16 mouse cellular contexts compared by ENCODE assay signal in the genomic region with DNA sequence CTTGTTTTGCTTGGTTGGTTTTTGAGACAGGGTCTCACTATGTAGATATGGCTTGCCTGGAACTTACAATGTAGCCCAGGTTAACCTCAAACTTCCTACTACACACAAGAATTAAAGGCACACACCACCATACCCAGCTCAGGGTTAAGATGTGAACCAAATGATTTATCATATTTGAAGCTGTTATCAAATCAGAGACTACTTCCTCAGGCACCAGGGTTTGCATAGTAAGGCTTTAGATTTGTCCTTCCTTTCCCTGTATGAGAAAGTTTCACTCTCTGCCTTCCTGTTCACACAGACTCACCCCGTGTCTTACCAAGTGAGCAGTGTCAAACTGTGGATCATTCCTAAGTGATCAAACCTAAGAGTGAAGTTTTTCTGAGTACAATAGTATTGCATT. TPM values are rescaled to one million over a fixed set of nuclear protein-coding genes. Genes with fewer than 3 reads are reported as not detected.
DNase-seq lines count a peak whose midpoint lies in the region; ATAC-seq and TF ChIP-seq lines count a peak whose summit lies in the region.
"Had no signal": no experiment of that assay in that cellular context is flagged by ENCODE, and none has a peak within 500 bp of the region (broad histone marks: within the 10 kb centered on the region; RNA-seq: fewer than 3 reads in every experiment).

No protein-coding gene starts in this region.

- H3K36me3 ChIP-seq in forebrain, embryonic 15.5 days = peaks cover 26% of the 10 kb centered on the region; the same call in 1 of the 2 replicates
- peaks cover 35% of the 10 kb centered on the region for H3K36me3 ChIP-seq in forebrain, postnatal 0 days (ENCODE audit: insufficient read depth)
- H3K36me3 ChIP-seq in heart, embryonic 15.5 days = peaks cover 8% of the 10 kb centered on the region; the same call in 1 of the 2 replicates
- H3K36me3 ChIP-seq in lung, embryonic 16.5 days (ENCODE audit: control insufficient read depth, insufficient read depth, low read length) = no peaks in the 10 kb centered on the region
- no peaks in the 10 kb centered on the region; the same call in 1 of the 2 replicates for H3K36me3 ChIP-seq in stomach, postnatal 0 days (ENCODE audit: control insufficient read depth, insufficient read depth, low read length)

- peak overlapping the region; percentile 55 for H3K27ac ChIP-seq in forebrain, embryonic 15.5 days (replicated peaks)
- H3K27ac ChIP-seq in forebrain, postnatal 0 days (ENCODE audit: low read depth, low read length) = no peak overlapping the region
- peak overlapping the region; percentile 85 for H3K27ac ChIP-seq in heart, embryonic 15.5 days
- H3K27ac ChIP-seq in lung, embryonic 16.5 days (ENCODE audit: low read length) = peak overlapping the region; percentile 37; the same call in 1 of the 2 replicates
- peak overlapping the region; percentile 24; the same call in 1 of the 2 replicates for H3K27ac ChIP-seq in stomach, postnatal 0 days (replicated peaks)
- H3K27ac ChIP-seq: limb, embryonic 15.5 days; stomach, embryonic 15.5 days had no signal

- DNase-seq in forebrain, postnatal 0 days = no peak
- no peak for DNase-seq in heart, postnatal 25 days (ENCODE audit: low spot score)
- DNase-seq in lung, postnatal 10 days = no peak
- no peak for DNase-seq in stomach, postnatal 0 days (ENCODE audit: low spot score)
- no peak for DNase-seq in layer of hippocampus, postnatal 14 days (ENCODE audit: low spot score in 2 of 2)
- DNase-seq: liver, postnatal 0 days; thymus, postnatal 14 days had no signal

- H3K4me2 ChIP-seq in forebrain, embryonic 15.5 days (replicated peaks) = no peak overlapping the region
- H3K4me2 ChIP-seq in forebrain, postnatal 0 days (ENCODE audit: low read depth) = no peak overlapping the region
- H3K4me2 ChIP-seq in heart, embryonic 15.5 days = peak overlapping the region; percentile 5; the same call in 1 of the 2 replicates
- H3K4me2 ChIP-seq in lung, embryonic 16.5 days (ENCODE audit: low read depth, low read length) = no peak overlapping the region
- H3K4me2 ChIP-seq in stomach, postnatal 0 days (replicated peaks; ENCODE audit: low read depth) = no peak overlapping the region
- H3K4me2 ChIP-seq: kidney, embryonic 15.5 days; limb, embryonic 15.5 days; stomach, embryonic 15.5 days had no signal

- peaks cover 27% of the 10 kb centered on the region for H3K4me1 ChIP-seq in forebrain, embryonic 15.5 days
- H3K4me1 ChIP-seq in forebrain, postnatal 0 days (ENCODE audit: insufficient read depth) = peaks cover 9% of the 10 kb centered on the region; the same call in 1 of the 2 replicates
- H3K4me1 ChIP-seq in heart, embryonic 15.5 days (replicated peaks) = peaks cover 52% of the 10 kb centered on the region
- peaks cover 8% of the 10 kb centered on the region; the same call in 1 of the 2 replicates for H3K4me1 ChIP-seq in lung, embryonic 16.5 days (replicated peaks; ENCODE audit: control insufficient read depth, insufficient read depth, low read length)
- 0 out of 2 replicates have a peak, but pooled peaks cover 2% of the 10 kb centered on the region for H3K4me1 ChIP-seq in stomach, postnatal 0 days (replicated peaks; ENCODE audit: control insufficient read depth, insufficient read depth)

- TF ChIP-seq EP300 in stomach, postnatal 0 days (optimal IDR thresholded peaks at IDR 0.05) = no peak

- no peak overlapping the region for H3K9ac ChIP-seq in forebrain, embryonic 15.5 days (replicated peaks)
- H3K9ac ChIP-seq in forebrain, postnatal 0 days = no peak overlapping the region
- H3K9ac ChIP-seq in heart, embryonic 15.5 days = no peak overlapping the region
- no peak overlapping the region for H3K9ac ChIP-seq in lung, embryonic 16.5 days (ENCODE audit: low read length)
- H3K9ac ChIP-seq in stomach, postnatal 0 days (ENCODE audit: low read length) = no peak overlapping the region
- H3K9ac ChIP-seq: kidney, embryonic 15.5 days; limb, embryonic 15.5 days; liver, postnatal 0 days; stomach, embryonic 15.5 days had no signal

- H3K4me3 ChIP-seq in forebrain, embryonic 15.5 days = no peak overlapping the region
- no peak overlapping the region for H3K4me3 ChIP-seq in forebrain, postnatal 0 days (ENCODE audit: low read depth, low read length)
- H3K4me3 ChIP-seq in heart, embryonic 15.5 days = no peak overlapping the region
- H3K4me3 ChIP-seq in lung, embryonic 16.5 days (ENCODE audit: low read length) = no peak overlapping the region
- no peak overlapping the region for H3K4me3 ChIP-seq in stomach, postnatal 0 days (ENCODE audit: low read depth, low read length)
- H3K4me3 ChIP-seq: kidney, embryonic 15.5 days; limb, embryonic 15.5 days; megakaryocyte, embryonic 14.5 days; stomach, embryonic 15.5 days had no signal

- H3K9me3 ChIP-seq in forebrain, embryonic 15.5 days = no peaks in the 10 kb centered on the region
- H3K9me3 ChIP-seq in forebrain, postnatal 0 days (ENCODE audit: low read length) = no peaks in the 10 kb centered on the region
- no peaks in the 10 kb centered on the region for H3K9me3 ChIP-seq in heart, embryonic 15.5 days (replicated peaks)
- H3K9me3 ChIP-seq in lung, embryonic 16.5 days (ENCODE audit: control insufficient read depth, low read length) = no peaks in the 10 kb centered on the region
- H3K9me3 ChIP-seq in stomach, postnatal 0 days (ENCODE audit: control insufficient read depth, low read length) = no peaks in the 10 kb centered on the region
- H3K9me3 ChIP-seq: kidney, embryonic 15.5 days; limb, embryonic 15.5 days; megakaryocyte, embryonic 14.5 days; stomach, embryonic 15.5 days had no signal

- WGBS in forebrain, embryonic 15.5 days = 70% methylated on average over 1 of the region's 1 CpGs
- WGBS in forebrain, postnatal 0 days = 68% methylated on average over 1 of the region's 1 CpGs
- WGBS in heart, embryonic 15.5 days = 44% methylated on average over 1 of the region's 1 CpGs
- 67% methylated on average over 1 of the region's 1 CpGs for WGBS in lung, embryonic 16.5 days
- WGBS in stomach, postnatal 0 days = 64% methylated on average over 1 of the region's 1 CpGs

- ATAC-seq in forebrain, embryonic 15.5 days (replicated peaks) = no peak
- no peak for ATAC-seq in forebrain, postnatal 0 days
- ATAC-seq in heart, embryonic 15.5 days (replicated peaks; ENCODE audit: insufficient number of reproducible peaks, insufficient read depth, low FRiP score, low read depth) = no peak
- ATAC-seq in lung, embryonic 16.5 days (ENCODE audit: low read depth) = no peak
- ATAC-seq in stomach, postnatal 0 days (ENCODE audit: low FRiP score, low TSS enrichment) = no peak
- ATAC-seq: inflammation-experienced regulatory T-cells, adult 6 months; Patski had no signal

- intact Hi-C loops in heart, postnatal 25 days (cut with DNase I) = no loop called here

- no peaks in the 10 kb centered on the region for H3K27me3 ChIP-seq in forebrain, embryonic 15.5 days
- H3K27me3 ChIP-seq in forebrain, postnatal 0 days (ENCODE audit: insufficient read depth, low read length) = no peaks in the 10 kb centered on the region
- H3K27me3 ChIP-seq in heart, embryonic 15.5 days = no peaks in the 10 kb centered on the region
- H3K27me3 ChIP-seq in lung, embryonic 16.5 days (ENCODE audit: control insufficient read depth, insufficient read depth, low read depth, low read length) = no peaks in the 10 kb centered on the region
- H3K27me3 ChIP-seq in stomach, postnatal 0 days (ENCODE audit: control insufficient read depth, insufficient read depth, low read length) = no peaks in the 10 kb centered on the region
- H3K27me3 ChIP-seq: kidney, embryonic 15.5 days; limb, embryonic 15.5 days; Patski; stomach, embryonic 15.5 days had no signal

- TF ChIP-seq CTCF in forebrain, postnatal 0 days (IDR thresholded peaks at IDR 0.05; ENCODE audit: low read depth) = no peak
- no peak for TF ChIP-seq CTCF in stomach, postnatal 0 days (IDR thresholded peaks at IDR 0.05; ENCODE audit: low read depth)

RNA-seq across cellular contexts. Expression of gene Fank1, which starts 32.5 kb away (rescaled TPM):
- polyA plus RNA-seq in forebrain, embryonic 15.5 days (2015; fragmentation: Nextera tagmentation; extraction: Ambion mirVana) = 4.0 TPM in 2 replicates
- total RNA-seq in forebrain, postnatal 0 days (2014; rRNA removed) = 4.5 and 5.1 TPM in 2 replicates
- 5.2 and 9.0 TPM in 2 replicates for polyA plus RNA-seq in forebrain, postnatal 0 days (2015; fragmentation: Nextera tagmentation; extraction: Ambion mirVana)
- polyA plus RNA-seq in heart, embryonic 15.5 days (2015; fragmentation: Nextera tagmentation; extraction: Ambion mirVana) = 0.18 and 0.19 TPM in 2 replicates
- not detected for total RNA-seq in heart, postnatal 25 days (2021)
- 2.7 and 3.1 TPM in 2 replicates for polyA plus RNA-seq in lung, embryonic 16.5 days (2015; fragmentation: Nextera tagmentation; extraction: Ambion mirVana)
- polyA plus RNA-seq in stomach, postnatal 0 days (2015; fragmentation: Nextera tagmentation; extraction: Ambion mirVana) = 0.34 and 0.50 TPM in 2 replicates
- 1 to 10 TPM; 2.3 to 2.7 TPM for total RNA-seq in layer of hippocampus, postnatal 14 days (2021)
- polyA plus RNA-seq: inflammation-experienced regulatory T-cells, adult 6 months; limb, embryonic 15.5 days; liver, postnatal 0 days had no signal

RNA-seq across cellular contexts. Expression of gene Uros, which starts 34.3 kb away (rescaled TPM):
- 52.9 and 55.3 TPM in 2 replicates for polyA plus RNA-seq in forebrain, embryonic 15.5 days (2015; fragmentation: Nextera tagmentation; extraction: Ambion mirVana)
- total RNA-seq in forebrain, postnatal 0 days (2014; rRNA removed) = 35.7 and 38.2 TPM in 2 replicates
- 38.7 and 42.0 TPM in 2 replicates for polyA plus RNA-seq in forebrain, postnatal 0 days (2015; fragmentation: Nextera tagmentation; extraction: Ambion mirVana)
- 27.9 and 31.1 TPM in 2 replicates for polyA plus RNA-seq in heart, embryonic 15.5 days (2015; fragmentation: Nextera tagmentation; extraction: Ambion mirVana)
- 10 to 100 TPM; 19.5 to 20.3 TPM for total RNA-seq in heart, postnatal 25 days (2021)
- 25.9 and 30.7 TPM in 2 replicates for polyA plus RNA-seq in lung, embryonic 16.5 days (2015; fragmentation: Nextera tagmentation; extraction: Ambion mirVana)
- polyA plus RNA-seq in stomach, postnatal 0 days (2015; fragmentation: Nextera tagmentation; extraction: Ambion mirVana) = 13.3 and 13.9 TPM in 2 replicates
- total RNA-seq in layer of hippocampus, postnatal 14 days (2021) = 10 to 100 TPM; 19.8 to 20.8 TPM

RNA-seq across cellular contexts. Expression of gene Bccip, which starts 35.1 kb away (rescaled TPM):
- polyA plus RNA-seq in forebrain, embryonic 15.5 days (2015; fragmentation: Nextera tagmentation; extraction: Ambion mirVana) = 115 and 117 TPM in 2 replicates
- total RNA-seq in forebrain, postnatal 0 days (2014; rRNA removed) = 31.8 and 40.7 TPM in 2 replicates
- 100.0 and 102 TPM in 2 replicates for polyA plus RNA-seq in forebrain, postnatal 0 days (2015; fragmentation: Nextera tagmentation; extraction: Ambion mirVana)
- polyA plus RNA-seq in heart, embryonic 15.5 days (2015; fragmentation: Nextera tagmentation; extraction: Ambion mirVana) = 82.7 and 84.2 TPM in 2 replicates
- 10 to 100 TPM; 46.5 to 57.3 TPM for total RNA-seq in heart, postnatal 25 days (2021)
- 147 and 151 TPM in 2 replicates for polyA plus RNA-seq in lung, embryonic 16.5 days (2015; fragmentation: Nextera tagmentation; extraction: Ambion mirVana)
- polyA plus RNA-seq in stomach, postnatal 0 days (2015; fragmentation: Nextera tagmentation; extraction: Ambion mirVana) = 100 and 105 TPM in 2 replicates
- total RNA-seq in layer of hippocampus, postnatal 14 days (2021) = 10 to 100 TPM; 56.1 to 64.7 TPM

RNA-seq across cellular contexts. Expression of gene Dhx32, which starts 38.3 kb away (rescaled TPM):
- polyA plus RNA-seq in forebrain, embryonic 15.5 days (2015; fragmentation: Nextera tagmentation; extraction: Ambion mirVana) = 50.3 and 53.0 TPM in 2 replicates
- 38.2 and 47.5 TPM in 2 replicates for total RNA-seq in forebrain, postnatal 0 days (2014; rRNA removed)
- polyA plus RNA-seq in forebrain, postnatal 0 days (2015; fragmentation: Nextera tagmentation; extraction: Ambion mirVana) = 43.7 and 53.2 TPM in 2 replicates
- 30.4 and 31.3 TPM in 2 replicates for polyA plus RNA-seq in heart, embryonic 15.5 days (2015; fragmentation: Nextera tagmentation; extraction: Ambion mirVana)
- total RNA-seq in heart, postnatal 25 days (2021) = 10 to 100 TPM; 33.7 to 35.7 TPM
- 27.7 and 29.2 TPM in 2 replicates for polyA plus RNA-seq in lung, embryonic 16.5 days (2015; fragmentation: Nextera tagmentation; extraction: Ambion mirVana)
- 57.6 and 59.8 TPM in 2 replicates for polyA plus RNA-seq in stomach, postnatal 0 days (2015; fragmentation: Nextera tagmentation; extraction: Ambion mirVana)
- 10 to 100 TPM; 46.9 to 49.3 TPM for total RNA-seq in layer of hippocampus, postnatal 14 days (2021)
